Mouse (Mus musculus): ENCODE data around the gene Fnbp1.

Fnbp1 gene

DNA sequence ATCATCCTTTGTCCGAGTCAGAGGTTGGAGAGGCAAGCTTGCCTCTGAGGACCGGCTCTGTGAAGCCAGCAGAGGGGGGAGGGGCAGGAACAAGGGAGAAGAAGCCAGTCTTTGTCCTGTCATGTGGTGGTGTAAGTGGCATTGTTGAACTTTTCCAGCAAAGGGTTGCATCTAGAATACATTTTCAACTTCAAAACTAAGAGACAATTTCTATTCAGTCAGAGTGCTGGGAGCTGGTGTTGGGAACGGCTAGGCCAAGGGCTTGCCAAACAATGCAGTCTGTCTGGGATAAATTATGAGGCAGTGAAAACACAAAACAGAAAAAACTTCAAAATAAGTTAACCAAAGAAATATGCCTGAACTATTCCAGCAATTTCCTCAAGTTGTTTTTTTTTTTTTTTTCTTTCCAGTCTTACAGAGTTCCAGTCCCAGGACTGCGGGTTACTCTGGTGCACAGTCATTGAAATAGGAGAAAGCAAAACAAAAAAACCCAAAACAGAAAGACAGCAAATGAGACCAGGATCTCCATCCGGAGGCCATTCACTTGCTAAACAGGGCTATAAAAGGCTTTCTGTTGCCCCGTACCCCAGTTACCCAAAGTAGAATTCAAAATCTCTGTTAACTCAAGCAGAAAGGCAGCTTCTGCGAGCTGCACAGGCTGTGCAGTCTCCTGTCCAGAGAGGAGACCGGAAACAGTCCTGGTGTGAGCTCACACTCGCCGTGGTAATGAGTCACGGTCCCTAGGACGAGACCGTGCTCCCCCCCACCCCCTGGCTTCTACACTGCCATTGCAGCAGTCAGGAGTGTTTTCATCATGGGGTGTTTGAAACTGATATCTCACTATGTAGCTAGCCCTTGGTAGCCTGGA, 73.3 kb downstream of the Fnbp1 start:
- DNase-seq (ENCODE audit: low spot score in 2 of 2): no peak

DNA sequence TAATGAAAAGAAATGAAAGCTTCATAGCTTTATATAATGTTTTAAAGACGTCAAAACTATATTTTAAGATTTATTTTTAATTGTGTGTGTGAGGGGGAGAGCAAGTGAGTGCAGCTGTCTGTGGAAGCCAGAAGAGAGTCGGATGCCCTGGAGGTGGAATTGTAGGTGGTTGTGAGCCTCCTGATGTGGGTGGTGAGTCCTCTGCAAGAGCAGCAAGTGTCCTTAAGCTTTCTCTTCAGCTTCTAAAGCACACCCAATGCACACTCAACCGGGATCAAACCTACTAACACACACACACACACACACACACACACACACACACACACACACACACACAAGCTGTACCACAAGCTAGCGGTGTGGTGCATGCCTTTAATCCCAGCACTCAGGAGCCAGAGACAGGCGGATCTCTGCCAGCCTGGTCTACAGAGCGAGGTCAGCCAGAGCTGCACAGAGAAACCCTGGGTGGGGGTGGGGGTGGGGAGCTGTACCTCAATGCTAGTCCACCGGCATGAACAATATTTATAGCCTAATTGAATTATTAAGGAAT, 74.0 kb downstream of the Fnbp1 start:
- no peak for DNase-seq (ENCODE audit: low spot score in 2 of 2)

GRCm38 (mm10) chr2:31067059-31067595, 74.7 kb downstream of the Fnbp1 start:
- DNase-seq (ENCODE audit: low spot score in 2 of 2): no peak

- DNase-seq (ENCODE audit: low spot score in 2 of 2): no peak
These were observed 75.6 kb downstream of the Fnbp1 start for GRCm38 (mm10) chr2:31066019-31066789.

- no peak for DNase-seq (ENCODE audit: low spot score in 2 of 2)
These were observed 79.8 kb downstream of the Fnbp1 start for GRCm38 (mm10) chr2:31061868-31062628.

GRCm38 (mm10) chr2:31060787-31061730, 80.7 kb downstream of the Fnbp1 start:
- DNase-seq (ENCODE audit: low spot score in 2 of 2): peak; percentile 67 to 81

- no peak for DNase-seq (ENCODE audit: low spot score in 2 of 2)
These were observed 81.5 kb downstream of the Fnbp1 start for GRCm38 (mm10) chr2:31060271-31060670.

DNA sequence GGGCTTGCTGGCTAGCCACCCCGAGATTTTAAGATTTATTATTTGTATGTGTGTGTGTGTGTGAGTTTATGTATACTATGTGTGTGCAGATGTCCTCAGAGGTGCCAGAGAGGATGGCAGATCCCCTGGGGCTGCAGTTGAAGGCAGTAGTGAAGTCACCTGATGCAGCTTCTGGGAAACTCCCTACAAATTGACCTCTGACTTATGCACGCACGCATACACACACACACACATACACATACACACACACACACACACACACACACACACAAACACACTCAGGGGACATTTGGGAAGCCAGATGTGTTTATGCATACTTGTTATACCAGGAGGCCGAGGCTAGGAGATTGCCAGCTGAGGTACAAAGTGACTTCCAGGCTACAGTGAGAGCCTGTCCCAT, 83.4 kb downstream of the Fnbp1 start:
- no peak for DNase-seq (ENCODE audit: low spot score in 2 of 2)

DNA sequence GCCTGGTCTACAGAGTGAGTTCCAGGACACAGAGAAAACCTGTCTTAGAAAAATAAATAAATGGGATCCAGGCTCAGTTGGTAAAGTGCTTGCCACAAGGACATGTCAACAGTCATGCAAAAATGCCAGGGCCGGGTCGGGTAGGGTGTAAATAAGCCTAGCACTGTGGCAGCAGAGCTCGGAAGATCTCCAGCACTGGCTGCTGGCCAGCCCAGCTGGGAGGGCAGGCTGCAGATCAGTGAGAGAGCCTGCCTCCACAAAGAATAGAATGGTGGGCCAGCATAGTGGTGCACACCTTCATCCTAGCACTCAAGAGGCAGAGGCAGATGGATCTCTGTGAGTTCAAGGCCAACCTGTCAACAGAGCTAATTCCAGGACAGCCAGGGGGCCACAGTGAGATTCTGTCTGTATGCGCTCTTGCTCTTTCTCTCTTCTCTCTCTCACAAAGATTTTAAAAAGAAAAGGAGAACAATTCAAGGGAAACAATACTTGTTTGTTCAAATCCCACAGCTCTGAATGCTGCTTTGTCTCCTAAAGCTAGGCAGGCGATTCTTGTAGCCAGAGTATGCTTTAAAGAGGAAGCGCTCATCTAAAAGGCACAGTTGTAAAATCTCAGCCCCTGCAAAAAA, 84.1 kb downstream of the Fnbp1 start:
- no peak for DNase-seq (ENCODE audit: low spot score in 2 of 2)

GRCm38 (mm10) chr2:31056070-31056469, 85.7 kb downstream of the Fnbp1 start:
- no peak for DNase-seq (ENCODE audit: low spot score in 2 of 2)

- no peak for DNase-seq (ENCODE audit: low spot score in 2 of 2)
These were observed 87.9 kb downstream of the Fnbp1 start for GRCm38 (mm10) chr2:31053851-31054340.

DNA sequence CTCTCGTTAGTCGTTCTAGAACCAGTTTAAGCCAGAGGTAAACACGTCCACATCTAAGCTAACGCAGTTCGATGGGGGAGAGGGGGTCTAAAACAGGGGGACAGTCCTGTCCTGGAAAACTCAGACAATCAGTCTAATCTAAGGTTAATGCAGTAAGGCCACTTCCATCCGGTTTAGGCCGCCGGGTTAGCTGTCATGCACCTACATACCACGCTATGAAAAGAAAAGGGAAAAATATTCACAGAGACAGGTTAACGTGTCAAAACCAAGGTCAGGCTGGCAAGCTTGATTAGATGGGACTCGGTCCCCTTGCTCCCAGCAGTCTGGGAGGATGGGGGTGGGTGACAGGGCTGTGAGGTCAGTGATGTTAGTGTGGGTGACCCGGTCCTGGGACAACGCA, 88.4 kb downstream of the Fnbp1 start:
- no peak for DNase-seq (ENCODE audit: low spot score in 2 of 2)

DNA sequence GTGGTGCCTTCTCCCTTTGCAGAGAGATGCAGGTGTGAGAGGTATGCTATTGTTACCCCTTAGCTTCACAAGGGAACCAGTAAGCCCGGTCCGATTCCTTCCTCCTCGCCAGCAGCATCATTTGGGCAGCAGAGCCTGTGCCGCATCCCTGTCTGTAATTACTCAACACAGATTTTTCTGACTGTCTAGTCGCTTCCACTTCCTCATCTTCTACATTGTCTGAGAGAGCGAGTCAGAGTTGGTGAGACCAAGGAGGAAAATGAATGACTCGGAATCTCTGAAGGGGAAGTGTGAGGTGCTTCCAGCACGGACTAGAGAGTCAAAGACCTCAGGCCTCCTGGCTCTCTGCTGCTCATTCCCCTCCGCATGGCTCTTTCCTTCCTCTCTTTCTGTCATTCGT, 89.4 kb downstream of the Fnbp1 start:
- no peak for DNase-seq (ENCODE audit: low spot score in 2 of 2)

- no peak for DNase-seq (ENCODE audit: low spot score in 2 of 2)
These were observed 93.8 kb downstream of the Fnbp1 start for GRCm38 (mm10) chr2:31048037-31048436.

GRCm38 (mm10) chr2:31043856-31044255, 98.0 kb downstream of the Fnbp1 start:
- no peak for DNase-seq (ENCODE audit: low spot score in 2 of 2)

GRCm38 (mm10) chr2:31042881-31043280, 98.9 kb downstream of the Fnbp1 start:
- DNase-seq (ENCODE audit: low spot score in 2 of 2): no peak

- DNase-seq (ENCODE audit: low spot score in 2 of 2): no peak
These were observed 100.4 kb downstream of the Fnbp1 start for GRCm38 (mm10) chr2:31041386-31041785.

DNA sequence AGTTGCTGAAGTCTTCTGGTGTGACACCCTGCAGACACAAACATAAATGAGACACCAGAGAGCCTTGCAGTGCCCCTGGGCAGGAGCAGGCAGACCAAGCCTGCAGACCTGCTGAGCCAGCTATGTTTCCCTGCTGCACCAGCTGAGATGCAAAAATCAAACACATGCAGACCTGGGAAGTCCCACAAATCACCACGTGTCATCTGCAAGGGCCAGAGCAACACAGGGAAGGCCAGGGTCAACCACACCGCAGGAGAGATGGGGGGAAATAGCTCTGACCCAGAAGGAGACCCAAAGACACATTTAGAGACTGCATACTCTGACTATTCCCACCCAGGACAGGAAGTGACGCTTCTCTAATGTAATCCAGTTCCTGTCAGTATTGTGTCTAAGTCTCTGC, 101.3 kb downstream of the Fnbp1 start:
- DNase-seq (ENCODE audit: low spot score in 2 of 2): no peak

DNA sequence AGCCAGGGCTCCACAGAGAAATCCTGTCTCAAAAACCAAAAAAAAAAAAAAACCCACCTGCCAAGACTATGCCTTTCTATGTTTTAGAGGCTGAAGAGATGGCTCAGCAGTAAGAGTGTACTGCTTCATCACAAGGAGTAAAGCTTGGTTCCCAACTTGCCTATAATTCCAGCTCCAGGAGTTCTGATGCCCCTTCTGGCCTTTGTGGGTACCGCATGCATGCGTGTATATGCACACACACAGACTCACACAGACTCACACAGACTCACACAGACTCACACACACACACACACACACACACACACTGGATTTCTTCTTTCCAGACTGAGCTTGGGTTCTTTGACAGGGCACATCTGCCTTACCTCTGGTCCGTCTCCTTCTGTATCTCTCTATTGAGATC, 101.8 kb downstream of the Fnbp1 start:
- no peak for DNase-seq (ENCODE audit: low spot score in 2 of 2)

- no peak for DNase-seq (ENCODE audit: low spot score in 2 of 2)
These were observed 105.0 kb downstream of the Fnbp1 start for GRCm38 (mm10) chr2:31036811-31037210.
